Mouse (Mus musculus): ENCODE results near the gene Grk3. TPM values are rescaled to one million over a fixed set of nuclear protein-coding genes. Genes with fewer than 3 reads are reported as not detected.

Grk3 gene
- polyA plus RNA-seq, 1 experiment from 2014 or later = 18.2 TPM

DNA sequence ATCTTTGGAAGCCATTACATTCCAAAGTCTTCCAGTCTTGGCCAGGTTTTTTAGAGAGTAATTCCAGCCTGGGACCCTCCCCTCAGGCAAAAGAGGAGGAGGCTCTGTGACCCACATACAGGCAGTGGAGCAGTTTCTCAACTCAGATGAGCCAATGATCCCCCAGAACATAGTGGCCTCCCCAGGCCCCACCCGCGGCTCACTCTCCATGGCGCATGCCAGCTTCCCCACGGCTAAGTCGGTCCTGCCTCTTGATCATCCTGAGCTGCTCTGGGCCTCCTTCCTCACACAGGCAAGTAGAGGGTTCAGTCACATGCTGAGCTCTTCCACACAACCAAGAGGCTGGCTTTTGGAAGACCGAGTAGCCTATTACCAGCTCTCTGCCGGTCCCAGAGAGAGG is 126.9 kb downstream of the Grk3 start:
- ATAC-seq (ENCODE audit: insufficient number of reproducible peaks, insufficient read depth, low FRiP score, low read depth) = no peak
- Histone ChIP-seq H3K9me3 (ENCODE audit: control insufficient read depth, low read depth, low read length) (no peaks in the 10 kb centered on the region), H3K9ac (replicated peaks; ENCODE audit: low read depth, low read length) (no peak overlapping the region), H3K27ac (ENCODE audit: low read length) (no peak overlapping the region), H3K36me3 (ENCODE audit: control insufficient read depth, insufficient read depth, low read length) (no peaks in the 10 kb centered on the region), H3K4me2 (replicated peaks; ENCODE audit: low read depth, low read length) (no peak overlapping the region), H3K4me3 (ENCODE audit: low read depth, low read length) (no peak overlapping the region), H3K4me1 (ENCODE audit: control insufficient read depth, insufficient read depth, low read length) (no peaks in the 10 kb centered on the region), H3K27me3 (ENCODE audit: control insufficient read depth, insufficient read depth, low read length) (no peaks in the 10 kb centered on the region)
- 47% methylated on average over 7 of the region's 7 CpGs for WGBS

DNA sequence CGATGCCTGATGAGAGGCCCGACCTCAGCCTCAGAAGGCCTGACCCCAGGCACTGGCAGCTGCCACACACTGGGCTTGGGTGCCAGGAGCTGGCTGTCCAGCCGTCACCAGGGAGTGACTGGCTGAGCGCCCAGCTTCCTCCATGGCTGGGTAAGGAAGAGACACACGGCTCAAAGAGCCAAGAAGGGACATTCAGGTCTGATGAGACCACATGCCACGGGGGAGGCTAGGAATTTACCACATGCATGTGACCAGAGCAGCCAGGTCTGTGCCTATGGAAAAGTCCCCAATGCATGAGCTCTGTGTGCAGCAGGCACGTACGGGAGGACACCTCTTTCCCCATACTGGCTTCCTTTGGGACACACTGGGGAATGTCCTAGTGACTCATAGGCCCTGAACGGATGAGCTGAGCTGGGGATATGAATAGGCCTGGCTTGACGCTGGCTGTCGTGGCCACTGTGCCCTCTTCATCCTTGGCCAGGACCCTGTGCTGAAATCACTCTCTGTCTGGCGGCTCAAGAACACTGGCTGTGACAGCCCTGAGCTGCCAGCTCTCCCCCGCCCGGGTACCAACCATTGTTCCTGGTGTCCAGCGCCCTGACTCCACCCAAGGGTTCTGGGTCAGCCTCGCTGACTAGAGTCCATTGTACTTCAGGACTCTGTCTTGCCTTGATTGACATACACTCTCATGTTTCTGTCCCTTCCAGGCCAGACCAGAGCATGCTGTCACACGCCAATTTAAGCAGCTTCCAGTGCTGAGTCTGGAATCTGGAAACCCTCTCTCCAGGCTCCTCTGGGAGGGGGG is 128.7 kb downstream of the Grk3 start:
- Histone ChIP-seq H3K4me1 (ENCODE audit: control insufficient read depth, insufficient read depth, low read length) (no peaks in the 10 kb centered on the region), H3K4me3 (ENCODE audit: low read depth, low read length) (no peak overlapping the region), H3K27ac (ENCODE audit: low read length) (no peak overlapping the region), H3K36me3 (ENCODE audit: control insufficient read depth, insufficient read depth, low read length) (no peaks in the 10 kb centered on the region), H3K9ac (replicated peaks; ENCODE audit: low read depth, low read length) (no peak overlapping the region), H3K27me3 (ENCODE audit: control insufficient read depth, insufficient read depth, low read length) (no peaks in the 10 kb centered on the region), H3K4me2 (replicated peaks; ENCODE audit: low read depth, low read length) (no peak overlapping the region), H3K9me3 (ENCODE audit: control insufficient read depth, low read depth, low read length) (no peaks in the 10 kb centered on the region)
- no peak for ATAC-seq (ENCODE audit: insufficient number of reproducible peaks, insufficient read depth, low FRiP score, low read depth)
- 75% methylated on average over 17 of the region's 17 CpGs for WGBS

DNA sequence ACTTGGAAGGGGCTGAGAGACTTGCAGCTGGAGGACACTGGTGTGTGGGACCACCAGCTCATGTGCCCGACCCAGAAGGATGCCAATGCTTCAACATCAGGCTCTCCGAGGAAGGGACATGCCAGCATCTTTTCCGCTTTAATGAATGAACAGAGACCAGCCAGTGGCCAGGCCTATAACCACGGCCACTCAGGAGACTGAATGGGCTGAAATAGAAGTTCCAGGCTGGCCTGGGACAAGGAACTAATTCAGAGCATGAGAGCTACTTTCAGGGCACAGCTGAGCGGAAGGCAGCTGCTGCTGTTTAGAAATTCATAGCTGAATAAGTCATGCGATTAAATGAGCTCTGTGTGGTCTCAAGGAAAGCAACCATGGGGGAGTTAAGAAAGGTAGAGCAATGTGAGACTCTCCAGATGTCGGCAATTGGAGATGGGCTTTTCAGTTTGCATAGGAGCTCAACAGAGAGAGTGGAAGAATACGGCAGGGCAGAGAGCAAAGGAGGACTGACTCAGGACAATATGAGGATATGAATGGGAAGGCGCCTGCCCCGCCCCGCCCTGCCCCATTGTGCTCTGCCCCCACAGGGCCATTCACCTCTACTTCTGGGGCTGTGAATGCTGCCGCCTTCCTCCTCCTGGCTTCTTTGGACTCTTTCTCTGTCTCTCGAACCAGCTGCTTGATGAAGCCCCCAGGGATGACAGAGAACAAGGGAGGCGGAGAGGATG is 138.0 kb downstream of the Grk3 start:
- 57% methylated on average over 14 of the region's 14 CpGs for WGBS
- Histone ChIP-seq H3K36me3 (ENCODE audit: control insufficient read depth, insufficient read depth, low read length) (no peaks in the 10 kb centered on the region), H3K27me3 (ENCODE audit: control insufficient read depth, insufficient read depth, low read length) (no peaks in the 10 kb centered on the region), H3K4me3 (ENCODE audit: low read depth, low read length) (no peak overlapping the region), H3K4me2 (replicated peaks; ENCODE audit: low read depth, low read length) (no peak overlapping the region), H3K4me1 (ENCODE audit: control insufficient read depth, insufficient read depth, low read length) (peaks cover 7% of the 10 kb centered on the region; the same call in 1 of the 2 replicates), H3K9ac (replicated peaks; ENCODE audit: low read depth, low read length) (no peak overlapping the region), H3K27ac (ENCODE audit: low read length) (no peak overlapping the region), H3K9me3 (ENCODE audit: control insufficient read depth, low read depth, low read length) (no peaks in the 10 kb centered on the region)
- no peak for ATAC-seq (ENCODE audit: insufficient number of reproducible peaks, insufficient read depth, low FRiP score, low read depth)

GRCm38 (mm10) chr5:112876846-112877390 is 138.7 kb downstream of the Grk3 start:
- Histone ChIP-seq H3K4me1 (ENCODE audit: control insufficient read depth, insufficient read depth, low read length) (peaks cover 7% of the 10 kb centered on the region; the same call in 1 of the 2 replicates), H3K9me3 (ENCODE audit: control insufficient read depth, low read depth, low read length) (no peaks in the 10 kb centered on the region), H3K27me3 (ENCODE audit: control insufficient read depth, insufficient read depth, low read length) (no peaks in the 10 kb centered on the region), H3K4me3 (ENCODE audit: low read depth, low read length) (no peak overlapping the region), H3K4me2 (replicated peaks; ENCODE audit: low read depth, low read length) (no peak overlapping the region), H3K36me3 (ENCODE audit: control insufficient read depth, insufficient read depth, low read length) (no peaks in the 10 kb centered on the region), H3K9ac (replicated peaks; ENCODE audit: low read depth, low read length) (no peak overlapping the region), H3K27ac (ENCODE audit: low read length) (no peak overlapping the region)
- 22% methylated on average over 4 of the region's 4 CpGs for WGBS
- no peak; the same call in 1 of the 2 replicates for ATAC-seq (ENCODE audit: insufficient number of reproducible peaks, insufficient read depth, low FRiP score, low read depth)

DNA sequence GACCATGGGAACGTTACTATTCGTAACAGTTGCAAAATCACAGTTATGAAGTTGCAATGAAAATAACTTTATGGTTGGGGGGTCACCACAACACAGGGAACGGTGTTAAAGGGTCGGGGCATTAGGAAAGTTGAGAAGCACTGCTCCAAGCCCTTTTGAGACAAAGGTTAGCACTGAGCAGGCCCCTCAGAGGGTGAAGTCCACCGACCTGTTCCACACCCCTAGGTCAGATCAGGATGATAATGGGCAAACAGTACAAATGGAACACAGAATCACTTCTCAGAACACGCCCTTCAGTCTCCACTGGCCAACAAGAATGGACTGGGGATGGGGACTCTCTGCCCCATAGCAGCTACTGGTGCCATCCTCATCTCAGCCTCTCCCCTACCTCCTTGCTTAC is 142.6 kb downstream of the Grk3 start:
- no peak overlapping the region for H3K4me3 ChIP-seq (ENCODE audit: low read depth, low read length)
- no peak overlapping the region for H3K27ac ChIP-seq (ENCODE audit: low read length)
- no peaks in the 10 kb centered on the region for H3K36me3 ChIP-seq (ENCODE audit: control insufficient read depth, insufficient read depth, low read length)
- ATAC-seq (ENCODE audit: insufficient number of reproducible peaks, insufficient read depth, low FRiP score, low read depth) = no peak
- peaks cover 7% of the 10 kb centered on the region; the same call in 1 of the 2 replicates for H3K4me1 ChIP-seq (ENCODE audit: control insufficient read depth, insufficient read depth, low read length)
- 73% methylated on average over 6 of the region's 6 CpGs for WGBS
- H3K9me3 ChIP-seq (ENCODE audit: control insufficient read depth, low read depth, low read length) = no peaks in the 10 kb centered on the region
- H3K9ac ChIP-seq (replicated peaks; ENCODE audit: low read depth, low read length) = no peak overlapping the region
- H3K4me2 ChIP-seq (replicated peaks; ENCODE audit: low read depth, low read length) = no peak overlapping the region
- no peaks in the 10 kb centered on the region for H3K27me3 ChIP-seq (ENCODE audit: control insufficient read depth, insufficient read depth, low read length)

GRCm38 (mm10) chr5:112870729-112871128 is 144.9 kb downstream of the Grk3 start:
- H3K27ac ChIP-seq (ENCODE audit: low read length) = no peak overlapping the region
- no peak overlapping the region for H3K4me2 ChIP-seq (replicated peaks; ENCODE audit: low read depth, low read length)
- H3K4me1 ChIP-seq (ENCODE audit: control insufficient read depth, insufficient read depth, low read length) = no peaks in the 10 kb centered on the region
- no peak for ATAC-seq (ENCODE audit: insufficient number of reproducible peaks, insufficient read depth, low FRiP score, low read depth)
- 24% methylated on average over 9 of the region's 9 CpGs for WGBS
- H3K9ac ChIP-seq (replicated peaks; ENCODE audit: low read depth, low read length) = no peak overlapping the region
- no peak overlapping the region for H3K4me3 ChIP-seq (ENCODE audit: low read depth, low read length)
- no peaks in the 10 kb centered on the region for H3K36me3 ChIP-seq (ENCODE audit: control insufficient read depth, insufficient read depth, low read length)
- H3K27me3 ChIP-seq (ENCODE audit: control insufficient read depth, insufficient read depth, low read length) = no peaks in the 10 kb centered on the region
- H3K9me3 ChIP-seq (ENCODE audit: control insufficient read depth, low read depth, low read length) = no peaks in the 10 kb centered on the region

- Histone ChIP-seq H3K27me3 (ENCODE audit: control insufficient read depth, insufficient read depth, low read length) (no peaks in the 10 kb centered on the region), H3K36me3 (ENCODE audit: control insufficient read depth, insufficient read depth, low read length) (no peaks in the 10 kb centered on the region), H3K27ac (ENCODE audit: low read length) (no peak overlapping the region), H3K4me3 (ENCODE audit: low read depth, low read length) (no peak overlapping the region), H3K9me3 (ENCODE audit: control insufficient read depth, low read depth, low read length) (no peaks in the 10 kb centered on the region), H3K4me1 (ENCODE audit: control insufficient read depth, insufficient read depth, low read length) (no peaks in the 10 kb centered on the region), H3K4me2 (replicated peaks; ENCODE audit: low read depth, low read length) (no peak overlapping the region), H3K9ac (replicated peaks; ENCODE audit: low read depth, low read length) (no peak overlapping the region)
- ATAC-seq (ENCODE audit: insufficient number of reproducible peaks, insufficient read depth, low FRiP score, low read depth) = no peak
- 75% methylated on average over 5 of the region's 5 CpGs for WGBS
Measured at GRCm38 (mm10) chr5:112868620-112869019, 147.0 kb downstream of the Grk3 start.

- 45% methylated on average over 4 of the region's 4 CpGs for WGBS
- H3K36me3 ChIP-seq (ENCODE audit: control insufficient read depth, insufficient read depth, low read length) = no peaks in the 10 kb centered on the region
- H3K4me1 ChIP-seq (ENCODE audit: control insufficient read depth, insufficient read depth, low read length) = no peaks in the 10 kb centered on the region
- no peak overlapping the region for H3K27ac ChIP-seq (ENCODE audit: low read length)
- no peaks in the 10 kb centered on the region for H3K27me3 ChIP-seq (ENCODE audit: control insufficient read depth, insufficient read depth, low read length)
- H3K9me3 ChIP-seq (ENCODE audit: control insufficient read depth, low read depth, low read length) = no peaks in the 10 kb centered on the region
- no peak overlapping the region for H3K4me3 ChIP-seq (ENCODE audit: low read depth, low read length)
- no peak overlapping the region for H3K9ac ChIP-seq (replicated peaks; ENCODE audit: low read depth, low read length)
- no peak overlapping the region for H3K4me2 ChIP-seq (replicated peaks; ENCODE audit: low read depth, low read length)
- no peak for ATAC-seq (ENCODE audit: insufficient number of reproducible peaks, insufficient read depth, low FRiP score, low read depth)
Measured at GRCm38 (mm10) chr5:112864719-112865367, 150.7 kb downstream of the Grk3 start.

All from stomach, embryonic 14.5 days (tissue).